Comparison of ENCODE assay signal across 15 mouse cellular contexts in genomic region chr4:111147748-111148147, GRCm38 (mm10).
"Had no signal": no experiment of that assay in that cellular context is flagged by ENCODE, and none has a peak within 500 bp of the region (broad histone marks: within the 10 kb centered on the region; RNA-seq: fewer than 3 reads in every experiment).

No protein-coding gene starts in this region.

- DNase-seq: retina, postnatal 1 day; right cerebral cortex, adult 18-20 months; right cerebral cortex, postnatal 14 days; right cerebral cortex, postnatal 25 days; right cerebral cortex, postnatal 4 days; spleen, adult 18-20 months; thymus, adult 18-20 months; thymus, adult 2 months; thymus, postnatal 14 days; thymus, postnatal 25 days; thymus, postnatal 36 days; thymus, postnatal 4 days had no signal

- H3K4me2 ChIP-seq: neural tube, embryonic 15.5 days; stomach, embryonic 15.5 days had no signal

- H3K36me3 ChIP-seq: neural tube, embryonic 15.5 days; stomach, embryonic 15.5 days had no signal

- H3K9me3 ChIP-seq: neural tube, embryonic 15.5 days; stomach, embryonic 15.5 days had no signal

- H3K27ac ChIP-seq: neural tube, embryonic 15.5 days; stomach, embryonic 15.5 days; stomach, postnatal 0 days had no signal

- H3K4me3 ChIP-seq: neural tube, embryonic 15.5 days; stomach, embryonic 15.5 days had no signal

- H3K4me1 ChIP-seq: neural tube, embryonic 15.5 days; stomach, embryonic 15.5 days had no signal

- H3K27me3 ChIP-seq: neural tube, embryonic 15.5 days; stomach, embryonic 15.5 days had no signal

- H3K9ac ChIP-seq: neural tube, embryonic 15.5 days; stomach, embryonic 15.5 days had no signal
